Mouse (Mus musculus) heart, postnatal 0 days (tissue): ENCODE data around the gene Slc25a20. TPM values are rescaled to one million over a fixed set of nuclear protein-coding genes. Genes with fewer than 3 reads are reported as not detected.
A peak's percentile ranks its signal among the peaks of the same experiment; 100 is the strongest.

Source experiments
- ATAC-seq: fragments of 200-750 bp; cut with Nextera tagmentation; 2 replicates; pipeline ENCODE4 v1.8.0; 2017; ENCODE audit warnings: low read depth, moderate number of reproducible peaks, moderate library complexity; ENCODE audit not compliant: insufficient read depth
- DNase-seq: peaks from one replicate; pipeline ENCODE4 v3.0.0-alpha.2; 2016; ENCODE audit warnings: low spot score
- H3K27ac ChIP-seq: fragments of 300-500 bp; sonication (generic); 2 replicates; pipeline ENCODE4 v1.5.1; 2014; ENCODE audit warnings: low read depth, mild to moderate bottlenecking
- H3K27me3 ChIP-seq: fragments of 300-500 bp; sonication (generic); 2 replicates; pipeline ENCODE4 v1.6.1; 2014; ENCODE audit warnings: low read length, mixed read lengths; ENCODE audit not compliant: control insufficient read depth, insufficient read depth
- H3K36me3 ChIP-seq: fragments of 300-500 bp; sonication (generic); replicated peaks from 2 replicates; pipeline ENCODE4 v1.6.1; 2014; ENCODE audit warnings: low read length, mixed read lengths; ENCODE audit not compliant: control insufficient read depth, insufficient read depth
- H3K4me1 ChIP-seq: fragments of 300-500 bp; sonication (generic); 2 replicates; pipeline ENCODE4 v1.6.1; 2014; ENCODE audit warnings: antibody characterized with exemption; ENCODE audit not compliant: control insufficient read depth, insufficient read depth
- H3K4me2 ChIP-seq: fragments of 300-500 bp; sonication (generic); 2 replicates; pipeline ENCODE4 v1.6.1; 2014; ENCODE audit warnings: low read depth, mild to moderate bottlenecking, low read length, moderate library complexity
- H3K4me3 ChIP-seq: fragments of 300-500 bp; sonication (generic); 2 replicates; pipeline ENCODE4 v1.5.1; 2014; ENCODE audit warnings: low read depth, low read length
- H3K9ac ChIP-seq: fragments of 300-500 bp; sonication (generic); replicated peaks from 2 replicates; pipeline ENCODE4 v1.6.1; 2014; ENCODE audit warnings: low read depth, low read length, mixed read lengths
- H3K9me3 ChIP-seq: fragments of 300-500 bp; sonication (generic); replicated peaks from 2 replicates; pipeline ENCODE4 v1.6.1; 2016; ENCODE audit warnings: low read length; ENCODE audit not compliant: control insufficient read depth
- CTCF ChIP-seq: IDR thresholded peaks from 2 replicates; pipeline ENCODE4 v1.5.1; 2016; ENCODE audit warnings: antibody characterized with exemption, control low read depth, low read depth
- EP300 ChIP-seq: IDR thresholded peaks from 2 replicates; pipeline ENCODE4 v1.6.1; 2016; ENCODE audit warnings: antibody characterized with exemption, low read depth
- WGBS: fragments of 180-500 bp; shearing (Covaris S2); extraction: QIAGEN DNeasy Blood & Tissue Kit; methylation state at CpG from one replicate; pipeline ENCODE4 v1.1.7; 2014; 5-methylcytosine and 5-hydroxymethylcytosine counted together
- microRNA-seq: library from miRNA; unstranded; fragments of <30 nt; microRNA quantifications from one replicate; pipeline ENCODE4, GENCODE M21; 2016
- polyA plus RNA-seq: library from polyadenylated mRNA; unstranded; fragments of >200 nt; fragmentation: Nextera tagmentation; extraction: Ambion mirVana; gene quantifications from 2 replicates; pipeline ENCODE4 v1.2.1, GENCODE M21; 2015
- total RNA-seq: library from RNA; depleted of rRNA; stranded (reverse); fragments of >200 nt; gene quantifications from 2 replicates; pipeline ENCODE4 v1.2.3, GENCODE M21; 2014; ENCODE audit warnings: low replicate concordance; rRNA removed

The Slc25a20 gene
- total and polyA plus RNA-seq, 2 experiments from 2014 or later: 137 to 240 TPM

GRCm38 (mm10) chr9:108716199-108716598, 54.3 kb downstream of the Slc25a20 start:
- ATAC-seq: no peak
- H3K4me1 ChIP-seq: 0 out of 2 replicates have a peak, but pooled peaks cover 2% of the 10 kb centered on the region
- H3K4me3 ChIP-seq: no peak overlapping the region
- no peak overlapping the region for H3K4me2 ChIP-seq
- H3K27me3 ChIP-seq: no peaks in the 10 kb centered on the region
- TF ChIP-seq CTCF (no peak), EP300 (no peak)
- peaks cover 24% of the 10 kb centered on the region for H3K36me3 ChIP-seq
- DNase-seq: no peak
- H3K27ac ChIP-seq: no peak overlapping the region
- H3K9ac ChIP-seq: no peak overlapping the region
- no peaks in the 10 kb centered on the region for H3K9me3 ChIP-seq
- whole genome bisulfite sequencing: 81% methylated on average over 4 of the region's 4 CpGs

- Histone ChIP-seq H3K9ac (no peak overlapping the region), H3K36me3 (peaks cover 29% of the 10 kb centered on the region), H3K4me1 (no peaks in the 10 kb centered on the region), H3K4me3 (no peak overlapping the region), H3K27ac (no peak overlapping the region), H3K9me3 (no peaks in the 10 kb centered on the region), H3K27me3 (no peaks in the 10 kb centered on the region), H3K4me2 (no peak overlapping the region)
- TF ChIP-seq CTCF: no peak
- no peak for TF ChIP-seq EP300
- DNase-seq (no peak), ATAC-seq (no peak)
- WGBS: 71% methylated on average over 2 of the region's 2 CpGs
These were observed 61.9 kb downstream of the Slc25a20 start for GRCm38 (mm10) chr9:108723751-108724150.

GRCm38 (mm10) chr9:108726116-108726515, 64.2 kb downstream of the Slc25a20 start:
- WGBS: 85% methylated on average over 5 of the region's 5 CpGs
- Histone ChIP-seq H3K4me3 (no peak overlapping the region), H3K27ac (no peak overlapping the region), H3K36me3 (peaks cover 25% of the 10 kb centered on the region; the same call in 1 of the 2 replicates), H3K4me2 (no peak overlapping the region), H3K27me3 (no peaks in the 10 kb centered on the region), H3K9me3 (no peaks in the 10 kb centered on the region), H3K4me1 (no peaks in the 10 kb centered on the region), H3K9ac (no peak overlapping the region)
- ATAC-seq (no peak), DNase-seq (no peak)
- no peak for TF ChIP-seq EP300
- no peak for TF ChIP-seq CTCF

- H3K27me3 ChIP-seq: no peaks in the 10 kb centered on the region
- no peak overlapping the region for H3K9ac ChIP-seq
- H3K4me2 ChIP-seq: no peak overlapping the region
- DNase-seq (no peak), ATAC-seq (no peak)
- H3K4me1 ChIP-seq: no peaks in the 10 kb centered on the region
- no peaks in the 10 kb centered on the region for H3K9me3 ChIP-seq
- no peak overlapping the region for H3K4me3 ChIP-seq
- peaks cover 21% of the 10 kb centered on the region for H3K36me3 ChIP-seq
- TF ChIP-seq CTCF: peak; percentile 31; the same call in 1 of the 2 replicates
- no peak for TF ChIP-seq EP300
- H3K27ac ChIP-seq: no peak overlapping the region
These were observed 67.2 kb downstream of the Slc25a20 start for GRCm38 (mm10) chr9:108729050-108729449.

- no peak for ATAC-seq
These were observed 70.6 kb downstream of the Slc25a20 start for GRCm38 (mm10) chr9:108732462-108732861.

More at GRCm38 (mm10) chr9:108732462-108732861, 70.6 kb downstream of the Slc25a20 start:
- no peak for DNase-seq
- Histone ChIP-seq H3K36me3 (peaks cover 42% of the 10 kb centered on the region), H3K4me1 (no peaks in the 10 kb centered on the region), H3K9me3 (no peaks in the 10 kb centered on the region), H3K27ac (no peak overlapping the region), H3K4me3 (no peak overlapping the region), H3K27me3 (no peaks in the 10 kb centered on the region), H3K4me2 (no peak overlapping the region), H3K9ac (no peak overlapping the region)
- no peak for TF ChIP-seq EP300
- no peak for TF ChIP-seq CTCF

Small RNA genes lying within 50 kb of the gene (microRNA-seq; reads per million reads assigned to microRNA genes)
- not detected for gene Gm26298

Other genes with a start within 250 kb of the Slc25a20 start
- gene Ccdc36, start 233.6 kb upstream of the Slc25a20 start, total RNA-seq: not detected in 2 replicates
- 0.14 and 0.25 TPM in 2 replicates for gene Ccdc36, start 233.6 kb upstream of the Slc25a20 start, polyA plus RNA-seq
- not detected in 2 replicates for gene BC048562, start 225.6 kb upstream of the Slc25a20 start, total RNA-seq
- gene BC048562, start 225.6 kb upstream of the Slc25a20 start, polyA plus RNA-seq: not detected in 2 replicates
- 14.0 and 24.0 TPM in 2 replicates for gene Ccdc71, start 201.6 kb upstream of the Slc25a20 start, total RNA-seq
- 25.1 and 26.2 TPM in 2 replicates for gene Ccdc71, start 201.6 kb upstream of the Slc25a20 start, polyA plus RNA-seq
- gene Klhdc8b, start 200.5 kb upstream of the Slc25a20 start, total RNA-seq: 180 and 186 TPM in 2 replicates
- gene Klhdc8b, start 200.5 kb upstream of the Slc25a20 start, polyA plus RNA-seq: 91.6 and 92.7 TPM in 2 replicates
- gene Lamb2, start 182.4 kb upstream of the Slc25a20 start, total RNA-seq: 161 and 182 TPM in 2 replicates
- gene Lamb2, start 182.4 kb upstream of the Slc25a20 start, polyA plus RNA-seq: 44.4 and 50.8 TPM in 2 replicates
- 108 and 136 TPM in 2 replicates for gene Usp19, start 171.5 kb upstream of the Slc25a20 start, total RNA-seq
- gene Usp19, start 171.5 kb upstream of the Slc25a20 start, polyA plus RNA-seq: 34.8 and 38.2 TPM in 2 replicates
- gene Qars, start 154.4 kb upstream of the Slc25a20 start, total RNA-seq: 175 and 188 TPM in 2 replicates
- gene Qars, start 154.4 kb upstream of the Slc25a20 start, polyA plus RNA-seq: 44.7 and 49.2 TPM in 2 replicates
- gene Qrich1, start 145.3 kb upstream of the Slc25a20 start, total RNA-seq: 138 and 154 TPM in 2 replicates
- gene Qrich1, start 145.3 kb upstream of the Slc25a20 start, polyA plus RNA-seq: 52.5 and 55.4 TPM in 2 replicates
- gene Impdh2, start 101.8 kb upstream of the Slc25a20 start, total RNA-seq: 69.2 and 87.5 TPM in 2 replicates
- gene Impdh2, start 101.8 kb upstream of the Slc25a20 start, polyA plus RNA-seq: 52.6 and 54.7 TPM in 2 replicates
- gene Ndufaf3, start 94.7 kb upstream of the Slc25a20 start, total RNA-seq: 41.3 and 84.4 TPM in 2 replicates
- 82.6 and 86.1 TPM in 2 replicates for gene Ndufaf3, start 94.7 kb upstream of the Slc25a20 start, polyA plus RNA-seq
- gene Dalrd3, start 92.2 kb upstream of the Slc25a20 start, total RNA-seq: 54.0 and 71.1 TPM in 2 replicates
- 38.3 and 39.6 TPM in 2 replicates for gene Dalrd3, start 92.2 kb upstream of the Slc25a20 start, polyA plus RNA-seq
- gene Wdr6, start 83.3 kb upstream of the Slc25a20 start, total RNA-seq: 44.9 and 53.2 TPM in 2 replicates
- gene Wdr6, start 83.3 kb upstream of the Slc25a20 start, polyA plus RNA-seq: 21.1 and 25.1 TPM in 2 replicates
- gene P4htm, start 64.4 kb upstream of the Slc25a20 start, total RNA-seq: 18.7 and 37.8 TPM in 2 replicates
- gene P4htm, start 64.4 kb upstream of the Slc25a20 start, polyA plus RNA-seq: 16.6 and 17.7 TPM in 2 replicates
- 59.5 and 76.4 TPM in 2 replicates for gene Arih2, start 12.7 kb upstream of the Slc25a20 start, total RNA-seq
- gene Arih2, start 12.7 kb upstream of the Slc25a20 start, polyA plus RNA-seq: 33.8 and 38.2 TPM in 2 replicates
- 48.2 and 52.8 TPM in 2 replicates for gene Prkar2a, start 27.2 kb downstream of the Slc25a20 start, total RNA-seq
- gene Prkar2a, start 27.2 kb downstream of the Slc25a20 start, polyA plus RNA-seq: 17.8 and 20.7 TPM in 2 replicates
- gene Ip6k2, start 121.7 kb downstream of the Slc25a20 start, total RNA-seq: 28.9 and 33.1 TPM in 2 replicates
- gene Ip6k2, start 121.7 kb downstream of the Slc25a20 start, polyA plus RNA-seq: 20.5 and 22.1 TPM in 2 replicates
- gene Nckipsd, start 146.3 kb downstream of the Slc25a20 start, total RNA-seq: 12.0 and 13.7 TPM in 2 replicates
- gene Nckipsd, start 146.3 kb downstream of the Slc25a20 start, polyA plus RNA-seq: 8.8 and 10.0 TPM in 2 replicates
- gene Celsr3, start 164.2 kb downstream of the Slc25a20 start, total RNA-seq: 0.08 TPM in 1 of 2 replicates, not detected in the other
- 0.14 TPM in 2 replicates for gene Celsr3, start 164.2 kb downstream of the Slc25a20 start, polyA plus RNA-seq
- gene Slc26a6, start 191.2 kb downstream of the Slc25a20 start, total RNA-seq: 3.6 and 5.7 TPM in 2 replicates
- gene Slc26a6, start 191.2 kb downstream of the Slc25a20 start, polyA plus RNA-seq: 8.8 and 9.3 TPM in 2 replicates